Mouse (Mus musculus) MEL (cell line): ENCODE measurements around the gene Ccl11. TPM values are rescaled to one million over a fixed set of nuclear protein-coding genes. Genes with fewer than 3 reads are reported as not detected.

Experiments used
- DNase-seq: peaks from one replicate; pipeline ENCODE4 v3.0.0; 2011; ENCODE audit warnings: low read depth, low spot score
- H3K27ac ChIP-seq: 2 replicates; pipeline ENCODE4 v1.5.1; 2012; ENCODE audit warnings: low read depth, mild to moderate bottlenecking, control low read depth, low read length, moderate library complexity; ENCODE audit not compliant: control insufficient read depth
- H3K27me3 ChIP-seq, 2 experiments: fragments of 150-350 bp in 1 of 2; sonication (generic) in 1 of 2; 2 replicates each; pipeline ENCODE4 v1.6.1; 2012; ENCODE audit warnings: low read length in 2 of 2, mild to moderate bottlenecking in 2 of 2, improper control_type of control experiment in 1 of 2, moderate library complexity in 1 of 2; ENCODE audit not compliant: insufficient read depth in 2 of 2, control insufficient read depth in 1 of 2
- H3K36me3 ChIP-seq, 2 experiments: 2 replicates each; pipeline ENCODE4 v1.6.1; 2012 to 2014; ENCODE audit warnings: low read length in 2 of 2, improper control_type of control experiment in 1 of 2, inconsistent platforms in 1 of 2, mild to moderate bottlenecking in 1 of 2; ENCODE audit not compliant: insufficient read depth in 2 of 2, control insufficient read depth in 1 of 2
- H3K4me1 ChIP-seq, 2 experiments: fragments of 150-350 bp in 1 of 2; sonication (generic) in 1 of 2; 2 replicates each; pipeline ENCODE4 v1.6.1; 2012; ENCODE audit warnings: low read length in 2 of 2, improper control_type of control experiment in 1 of 2, mild to moderate bottlenecking in 1 of 2; ENCODE audit not compliant: insufficient read depth in 2 of 2, control insufficient read depth in 1 of 2
- H3K4me3 ChIP-seq, 2 experiments: fragments of 150-350 bp in 1 of 2; sonication (generic) in 1 of 2; 2 replicates each; pipeline ENCODE4 v1.5.1; 2012; ENCODE audit warnings: low read depth in 2 of 2, low read length in 2 of 2, mild to moderate bottlenecking in 2 of 2, moderate library complexity in 2 of 2, control low read depth in 1 of 2, improper control_type of control experiment in 1 of 2; ENCODE audit not compliant: control insufficient read depth in 1 of 2, insufficient read depth in 1 of 2
- H3K79me2 ChIP-seq: 2 replicates; pipeline ENCODE4 v1.6.1; 2012; ENCODE audit warnings: mild to moderate bottlenecking, low read length, moderate library complexity; ENCODE audit not compliant: control insufficient read depth, poor library complexity, insufficient read depth
- H3K9ac ChIP-seq: 2 replicates; pipeline ENCODE4 v1.6.1; 2012; ENCODE audit warnings: low read depth, mild to moderate bottlenecking, control low read depth, low read length, moderate library complexity; ENCODE audit not compliant: control insufficient read depth, poor library complexity, severe bottlenecking
- H3K9me3 ChIP-seq: fragments of 150-350 bp; sonication (generic); replicated peaks from 2 replicates; pipeline ENCODE4 v1.6.1; 2012; ENCODE audit warnings: mild to moderate bottlenecking, low read length, improper control_type of control experiment, moderate library complexity; ENCODE audit not compliant: insufficient read depth
- BHLHE40 ChIP-seq: IDR thresholded peaks from 2 replicates; pipeline ENCODE4 v1.6.1; 2012; ENCODE audit warnings: low read depth, mild to moderate bottlenecking, inconsistent platforms, low read length, improper control_type of control experiment, borderline replicate concordance
- CHD2 ChIP-seq: IDR thresholded peaks from 2 replicates; pipeline ENCODE4 v1.6.1; 2011; ENCODE audit warnings: low read length, improper control_type of control experiment
- GATA1 ChIP-seq: IDR thresholded peaks from 2 replicates; pipeline ENCODE4 v1.6.1; 2011; ENCODE audit warnings: low read depth, low read length, improper control_type of control experiment
- KAT2A ChIP-seq: conservative IDR thresholded peaks from 2 replicates; pipeline ENCODE4 v1.6.1; 2012; ENCODE audit warnings: low read depth, low read length, improper control_type of control experiment, inconsistent platforms
- MAX ChIP-seq: IDR thresholded peaks from 2 replicates; pipeline ENCODE4 v1.6.1; 2011; ENCODE audit warnings: low read length, improper control_type of control experiment
- MYB ChIP-seq: IDR thresholded peaks from 2 replicates; pipeline ENCODE4 v1.6.1; 2011; ENCODE audit warnings: mild to moderate bottlenecking, low read depth, low read length, improper control_type of control experiment
- NELFE ChIP-seq: IDR thresholded peaks from 2 replicates; pipeline ENCODE4 v1.6.1; 2011; ENCODE audit warnings: low read depth, low read length, improper control_type of control experiment
- POLR2A ChIP-seq, 2 experiments: IDR thresholded peaks; 2 replicates each; pipeline ENCODE4 v1.6.1; 2011 to 2012; ENCODE audit warnings: low read length in 2 of 2, mild to moderate bottlenecking in 2 of 2, control low read depth in 1 of 2, improper control_type of control experiment in 1 of 2, low read depth in 1 of 2, moderate library complexity in 1 of 2; ENCODE audit not compliant: control insufficient read depth in 1 of 2, insufficient read depth in 1 of 2, poor library complexity in 1 of 2
- POLR2AphosphoS2 ChIP-seq: IDR thresholded peaks from 2 replicates; pipeline ENCODE4 v1.6.1; 2011; ENCODE audit warnings: low read length, improper control_type of control experiment
- POLR2AphosphoS5 ChIP-seq: IDR thresholded peaks from 2 replicates; pipeline ENCODE4 v1.6.1; 2012; ENCODE audit warnings: low read depth, borderline replicate concordance, mild to moderate bottlenecking, inconsistent platforms, low read length, moderate library complexity, mixed read lengths
- SIN3A ChIP-seq: IDR thresholded peaks from 2 replicates; pipeline ENCODE4 v1.6.1; 2012; ENCODE audit warnings: low read length, improper control_type of control experiment, inconsistent platforms
- TAL1 ChIP-seq: IDR thresholded peaks from 2 replicates; pipeline ENCODE4 v1.6.1; 2012; ENCODE audit warnings: mild to moderate bottlenecking, inconsistent platforms, low read length, moderate library complexity, mixed read lengths
- TBP ChIP-seq: IDR thresholded peaks from 2 replicates; pipeline ENCODE4 v1.8.0; 2011; ENCODE audit warnings: low read depth, low read length, improper control_type of control experiment
- UBTF ChIP-seq: IDR thresholded peaks from 2 replicates; pipeline ENCODE4 v1.6.1; 2012; ENCODE audit warnings: low read depth, mild to moderate bottlenecking, inconsistent platforms, low read length, improper control_type of control experiment, moderate library complexity, borderline replicate concordance; ENCODE audit not compliant: insufficient read depth
- USF1 ChIP-seq: IDR thresholded peaks from 2 replicates; pipeline ENCODE4 v1.6.1; 2014; ENCODE audit warnings: low read depth, mild to moderate bottlenecking, inconsistent platforms, low read length, improper control_type of control experiment, moderate library complexity
- USF2 ChIP-seq, 2 experiments: IDR thresholded peaks; 2 replicates each; pipeline ENCODE4 v1.6.1; 2011 to 2012; ENCODE audit warnings: improper control_type of control experiment in 2 of 2, low read length in 2 of 2, borderline replicate concordance in 1 of 2, inconsistent platforms in 1 of 2, low read depth in 1 of 2, mild to moderate bottlenecking in 1 of 2; ENCODE audit not compliant: insufficient read depth in 1 of 2
- polyA plus RNA-seq, 2 experiments: library from polyadenylated mRNA; stranded (reverse) in 1 of 2; unstranded in 1 of 2; fragments of >175 nt in 1 of 2; fragments of >200 nt in 1 of 2; gene quantifications; 2 replicates each; pipeline versions ENCODE4 v1.2.1 to v1.2.4; 2012; ENCODE audit warnings: low replicate concordance in 2 of 2, low read depth in 1 of 2; ENCODE audit not compliant: insufficient read length in 2 of 2, insufficient read depth in 1 of 2, missing spikeins in 1 of 2
- total RNA-seq: library from RNA; depleted of rRNA; stranded (reverse); fragments of 300-350 nt; gene quantifications from 2 replicates; pipeline ENCODE4 v1.2.3, GENCODE M21; 2012

Ccl11 gene
- total and polyA plus RNA-seq, 3 experiments = not detected

DNA sequence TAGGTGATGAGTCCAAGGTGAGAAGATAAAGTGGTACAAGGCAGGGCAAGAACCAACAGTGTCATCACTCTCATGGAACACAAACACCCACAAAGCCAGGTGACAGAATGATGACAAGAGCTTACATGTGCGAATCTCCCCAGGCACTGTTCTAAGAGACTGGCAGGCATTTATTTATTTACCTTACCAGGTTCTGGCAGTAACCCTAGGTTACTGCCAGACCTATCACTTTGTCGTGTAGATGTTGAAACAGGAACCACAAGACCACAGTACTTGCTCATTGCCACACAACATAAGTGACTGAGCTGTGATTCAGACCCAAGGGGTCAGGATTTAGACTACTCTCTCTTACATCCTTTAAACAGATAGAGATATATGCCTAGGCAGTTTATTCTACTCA is 42.6 kb upstream of the Ccl11 start:
- Histone ChIP-seq H3K79me2 (no peaks in the 10 kb centered on the region), H3K4me1 (no peaks in the 10 kb centered on the region)
- TF ChIP-seq CHD2 (no peak), SIN3A (no peak), TAL1 (no peak), POLR2AphosphoS2 (no peak), USF1 (no peak), BHLHE40 (no peak), TBP (no peak), MAX (no peak), NELFE (no peak)
- TF ChIP-seq, all 39 proteins: peak for 0
- Histone ChIP-seq H3K36me3 (no peaks in the 10 kb centered on the region), H3K9me3 (no peaks in the 10 kb centered on the region), H3K4me3 (no peak overlapping the region), H3K27me3 (no peaks in the 10 kb centered on the region), H3K27ac (no peak overlapping the region), H3K9ac (no peak overlapping the region)
- no peak for DNase-seq

GRCm38 (mm10) chr11:82016181-82016780 is 41.3 kb upstream of the Ccl11 start:
- H3K27ac ChIP-seq = no peak overlapping the region
- TF ChIP-seq CHD2 (no peak), GATA1 (no peak), KAT2A (no peak), UBTF (no peak), POLR2A (IDR thresholded peaks at IDR 0.05; ENCODE audit: control insufficient read depth in 1 of 2, insufficient read depth in 1 of 2, low read depth in 1 of 2, low read length in 2 of 2, poor library complexity in 1 of 2) (no peak), POLR2AphosphoS2 (no peak), MYB (no peak), MAX (no peak), POLR2AphosphoS5 (no peak), USF2 (IDR thresholded peaks at IDR 0.05; ENCODE audit: borderline replicate concordance in 1 of 2, insufficient read depth in 1 of 2, low read depth in 1 of 2, low read length in 2 of 2) (no peak)
- no peak overlapping the region for H3K4me3 ChIP-seq
- H3K9me3 ChIP-seq = no peaks in the 10 kb centered on the region
- no peaks in the 10 kb centered on the region for H3K36me3 ChIP-seq
- DNase-seq = no peak
- H3K4me1 ChIP-seq = no peaks in the 10 kb centered on the region
- H3K27me3 ChIP-seq = no peaks in the 10 kb centered on the region
- H3K79me2 ChIP-seq = no peaks in the 10 kb centered on the region
- no peak overlapping the region for H3K9ac ChIP-seq
